Mouse (Mus musculus): ENCODE data around the gene Bean1. TPM values are rescaled to one million over a fixed set of nuclear protein-coding genes. Genes with fewer than 3 reads are reported as not detected.
A peak's percentile ranks its signal among the peaks of the same experiment; 100 is the strongest.
"Not testable (repeated sequence)": the region's sequence is repeated elsewhere in the genome, so short reads cannot be mapped to it uniquely, and the experiment has no call there.

Gene Bean1
- polyA plus RNA-seq, 1 experiment from 2014 or later, result 0.06 TPM

- Histone ChIP-seq H3K27ac (replicated peaks) (peak overlapping the region; percentile 72), H3K9ac (peak overlapping the region; percentile 84), H3K4me2 (peak overlapping the region; percentile 93), H3K4me3 (replicated peaks) (peak overlapping the region; percentile 89), H3K36me3 (replicated peaks) (no peaks in the 10 kb centered on the region), H3K9me3 (replicated peaks) (no peaks in the 10 kb centered on the region), H3K4me1 (replicated peaks) (peaks cover 50% of the 10 kb centered on the region), H3K27me3 (no peaks in the 10 kb centered on the region)
- 29% methylated on average over 22 of the region's 22 CpGs for WGBS (ENCODE audit: insufficient replicate concordance)
- ATAC-seq (ENCODE audit: insufficient read depth), result no peak
Measured at GRCm38 (mm10) chr8:104247054-104247907, 77.0 kb downstream of the Bean1 start.

- Histone ChIP-seq H3K27ac (replicated peaks) (peak overlapping the region; percentile 72), H3K4me1 (replicated peaks) (peaks cover 45% of the 10 kb centered on the region), H3K36me3 (replicated peaks) (no peaks in the 10 kb centered on the region), H3K4me3 (replicated peaks) (peak overlapping the region; percentile 89), H3K9ac (peak overlapping the region; percentile 84), H3K27me3 (no peaks in the 10 kb centered on the region), H3K9me3 (replicated peaks) (no peaks in the 10 kb centered on the region), H3K4me2 (peak overlapping the region; percentile 93)
- 2% methylated on average over 11 of the region's 11 CpGs for WGBS (ENCODE audit: insufficient replicate concordance)
- ATAC-seq (ENCODE audit: insufficient read depth), result 0 out of 2 replicates have a peak, but pooled peaks have one; percentile 29
Measured at GRCm38 (mm10) chr8:104247908-104248275, 77.7 kb downstream of the Bean1 start.

- no peaks in the 10 kb centered on the region for H3K36me3 ChIP-seq (replicated peaks)
- ATAC-seq (ENCODE audit: insufficient read depth), result peak; percentile 75
- no peaks in the 10 kb centered on the region for H3K27me3 ChIP-seq
- peaks cover 45% of the 10 kb centered on the region for H3K4me1 ChIP-seq (replicated peaks)
- under 1% methylated on average over 28 of the region's 28 CpGs for WGBS (ENCODE audit: insufficient replicate concordance)
- H3K4me2 ChIP-seq, result peak within 1 kb of the TSS; percentile 93
- H3K27ac ChIP-seq (replicated peaks), result peak within 1 kb of the TSS; percentile 72
- no peaks in the 10 kb centered on the region for H3K9me3 ChIP-seq (replicated peaks)
- H3K9ac ChIP-seq, result peak within 1 kb of the TSS; percentile 84
- peak within 1 kb of the TSS; percentile 89 for H3K4me3 ChIP-seq (replicated peaks)
Measured at GRCm38 (mm10) chr8:104248276-104248675, 78.0 kb downstream of the Bean1 start, which contains the start of gene Tk2. Gene Tk2, minus strand, starts transcription at chr8:104248558.

- no peak for ATAC-seq (ENCODE audit: insufficient read depth)
- WGBS (ENCODE audit: insufficient replicate concordance), result 64% methylated on average over 7 of the region's 7 CpGs
- Histone ChIP-seq H3K27ac (replicated peaks) (no peak overlapping the region), H3K4me3 (replicated peaks) (no peak overlapping the region), H3K4me2 (no peak overlapping the region), H3K36me3 (replicated peaks) (no peaks in the 10 kb centered on the region), H3K4me1 (replicated peaks) (peaks cover 45% of the 10 kb centered on the region), H3K9ac (no peak overlapping the region), H3K27me3 (no peaks in the 10 kb centered on the region), H3K9me3 (replicated peaks) (no peaks in the 10 kb centered on the region)
Measured at GRCm38 (mm10) chr8:104249442-104249996, 79.3 kb downstream of the Bean1 start.

GRCm38 (mm10) chr8:104250439-104251367 is 80.5 kb downstream of the Bean1 start, which contains the start of gene Cklf:
Gene Cklf, plus strand, starts transcription at chr8:104250861.
- Histone ChIP-seq H3K4me2 (peak within 1 kb of the TSS; percentile 91), H3K9me3 (replicated peaks) (no peaks in the 10 kb centered on the region), H3K4me1 (replicated peaks) (peaks cover 48% of the 10 kb centered on the region), H3K27ac (replicated peaks) (peak within 1 kb of the TSS; percentile 87), H3K27me3 (no peaks in the 10 kb centered on the region), H3K4me3 (replicated peaks) (peak within 1 kb of the TSS; percentile 79), H3K36me3 (replicated peaks) (no peaks in the 10 kb centered on the region), H3K9ac (peak within 1 kb of the TSS; percentile 79)
- ATAC-seq (ENCODE audit: insufficient read depth), result peak; percentile 83
- WGBS (ENCODE audit: insufficient replicate concordance), result 4% methylated on average over 41 of the region's 41 CpGs

GRCm38 (mm10) chr8:104251461-104251860 is 81.2 kb downstream of the Bean1 start:
- peaks cover 48% of the 10 kb centered on the region for H3K4me1 ChIP-seq (replicated peaks)
- H3K36me3 ChIP-seq (replicated peaks), result no peaks in the 10 kb centered on the region
- no peaks in the 10 kb centered on the region for H3K9me3 ChIP-seq (replicated peaks)
- peak overlapping the region; percentile 79 for H3K9ac ChIP-seq
- peak overlapping the region; percentile 87 for H3K27ac ChIP-seq (replicated peaks)
- no peak for ATAC-seq (ENCODE audit: insufficient read depth)
- peak overlapping the region; percentile 79 for H3K4me3 ChIP-seq (replicated peaks)
- H3K27me3 ChIP-seq, result no peaks in the 10 kb centered on the region
- peak overlapping the region; percentile 91 for H3K4me2 ChIP-seq
- under 1% methylated on average over 7 of the region's 7 CpGs for WGBS (ENCODE audit: insufficient replicate concordance)

GRCm38 (mm10) chr8:104253016-104253415 is 82.8 kb downstream of the Bean1 start:
- no peak for ATAC-seq (ENCODE audit: insufficient read depth)
- no peak overlapping the region for H3K9ac ChIP-seq
- no peaks in the 10 kb centered on the region for H3K27me3 ChIP-seq
- H3K4me3 ChIP-seq (replicated peaks), result no peak overlapping the region
- peaks cover 8% of the 10 kb centered on the region for H3K36me3 ChIP-seq (replicated peaks)
- H3K4me1 ChIP-seq (replicated peaks), result peaks cover 33% of the 10 kb centered on the region
- no peak overlapping the region for H3K4me2 ChIP-seq
- H3K9me3 ChIP-seq (replicated peaks), result no peaks in the 10 kb centered on the region
- H3K27ac ChIP-seq (replicated peaks), result no peak overlapping the region
- WGBS (ENCODE audit: insufficient replicate concordance), result 59% methylated on average over 3 of the region's 3 CpGs

- not testable (repeated sequence) for ATAC-seq (ENCODE audit: insufficient read depth); H3K4me2 ChIP-seq; H3K9me3 ChIP-seq (replicated peaks); H3K27me3 ChIP-seq; H3K4me3 ChIP-seq (replicated peaks); H3K27ac ChIP-seq (replicated peaks); H3K9ac ChIP-seq; H3K4me1 ChIP-seq (replicated peaks)
- peaks cover 35% of the 10 kb centered on the region for H3K36me3 ChIP-seq (replicated peaks)
- WGBS (ENCODE audit: insufficient replicate concordance), result 79% methylated on average over 5 of the region's 5 CpGs
Measured at GRCm38 (mm10) chr8:104261802-104262201, 91.6 kb downstream of the Bean1 start.

GRCm38 (mm10) chr8:104264271-104264935 is 94.2 kb downstream of the Bean1 start:
- not testable (repeated sequence) for H3K9me3 ChIP-seq (replicated peaks); H3K27ac ChIP-seq (replicated peaks); H3K4me3 ChIP-seq (replicated peaks); H3K9ac ChIP-seq; H3K4me1 ChIP-seq (replicated peaks); ATAC-seq (ENCODE audit: insufficient read depth); H3K27me3 ChIP-seq; H3K4me2 ChIP-seq
- H3K36me3 ChIP-seq (replicated peaks), result peaks cover 13% of the 10 kb centered on the region
- WGBS (ENCODE audit: insufficient replicate concordance), result 83% methylated on average over 22 of the region's 22 CpGs

GRCm38 (mm10) chr8:104268368-104268767 is 98.1 kb downstream of the Bean1 start:
- Histone ChIP-seq H3K36me3 (replicated peaks) (peaks cover 8% of the 10 kb centered on the region), H3K9me3 (replicated peaks) (no peaks in the 10 kb centered on the region), H3K4me2 (no peak overlapping the region), H3K27me3 (no peaks in the 10 kb centered on the region), H3K4me3 (replicated peaks) (no peak overlapping the region), H3K27ac (replicated peaks) (no peak overlapping the region), H3K4me1 (replicated peaks) (no peaks in the 10 kb centered on the region), H3K9ac (no peak overlapping the region)
- no peak for ATAC-seq (ENCODE audit: insufficient read depth)
